Mouse (Mus musculus) testis, adult 2 months (tissue): ENCODE measurements around the gene Zbtb38. TPM values are rescaled to one million over a fixed set of nuclear protein-coding genes. Genes with fewer than 3 reads are reported as not detected.

ENCODE experiments used
- H3K27ac ChIP-seq: fragments of 200-500 bp; 2 replicates; pipeline ENCODE4 v1.5.1; 2012; ENCODE audit warnings: low read depth, low read length; ENCODE audit not compliant: control insufficient read depth, insufficient read depth
- H3K27me3 ChIP-seq: fragments of 200-500 bp; 2 replicates; pipeline ENCODE4 v1.6.1; 2012; ENCODE audit warnings: mild to moderate bottlenecking, low read length, moderate library complexity; ENCODE audit not compliant: control insufficient read depth, insufficient read depth
- H3K36me3 ChIP-seq: fragments of 200-500 bp; 2 replicates; pipeline ENCODE4 v1.6.1; 2012; ENCODE audit warnings: mild to moderate bottlenecking, low read length; ENCODE audit not compliant: control insufficient read depth, insufficient read depth
- H3K4me1 ChIP-seq: fragments of 200-500 bp; 2 replicates; pipeline ENCODE4 v1.6.1; 2012; ENCODE audit warnings: low read length; ENCODE audit not compliant: control insufficient read depth, insufficient read depth
- H3K4me3 ChIP-seq: fragments of 200-500 bp; 2 replicates; pipeline ENCODE4 v1.5.1; 2012; ENCODE audit warnings: low read depth, mild to moderate bottlenecking, low read length, moderate library complexity, mixed read lengths; ENCODE audit not compliant: control insufficient read depth
- CTCF ChIP-seq: fragments of 200-500 bp; IDR thresholded peaks from 2 replicates; pipeline ENCODE4 v1.5.1; 2012; ENCODE audit warnings: low read depth, mild to moderate bottlenecking, inconsistent platforms, low read length, moderate library complexity; ENCODE audit not compliant: control insufficient read depth, insufficient read depth, insufficient replicate concordance
- POLR2A ChIP-seq: fragments of 200-500 bp; IDR thresholded peaks from 2 replicates; pipeline ENCODE4 v1.6.1; 2012; ENCODE audit warnings: low read depth, mild to moderate bottlenecking, inconsistent platforms, low read length, moderate library complexity; ENCODE audit not compliant: control insufficient read depth
- polyA plus RNA-seq: library from polyadenylated mRNA; depleted of rRNA; stranded (reverse); fragments of >200 nt; gene quantifications from 2 replicates; pipeline ENCODE4 v1.2.3, GENCODE M21; 2012

The Zbtb38 gene
- polyA plus RNA-seq, 1 experiment: 2.4 TPM

- no peaks in the 10 kb centered on the region for H3K36me3 ChIP-seq
- no peak overlapping the region for H3K27ac ChIP-seq
- no peaks in the 10 kb centered on the region; the same call in 1 of the 2 replicates for H3K4me1 ChIP-seq
- H3K27me3 ChIP-seq: no peaks in the 10 kb centered on the region
- no peak for TF ChIP-seq CTCF
- TF ChIP-seq POLR2A: no peak
- H3K4me3 ChIP-seq: no peak overlapping the region
Observed at GRCm38 (mm10) chr9:96728338-96729162, 24.1 kb downstream of the Zbtb38 start.

GRCm38 (mm10) chr9:96727688-96728087 is 24.9 kb downstream of the Zbtb38 start:
- Histone ChIP-seq H3K4me1 (no peaks in the 10 kb centered on the region; the same call in 1 of the 2 replicates), H3K36me3 (no peaks in the 10 kb centered on the region), H3K27me3 (no peaks in the 10 kb centered on the region), H3K27ac (peak overlapping the region; percentile 64; the same call in 1 of the 2 replicates), H3K4me3 (no peak overlapping the region)
- TF ChIP-seq CTCF (no peak), POLR2A (no peak)

- H3K36me3 ChIP-seq: no peaks in the 10 kb centered on the region
- H3K27me3 ChIP-seq: no peaks in the 10 kb centered on the region
- no peaks in the 10 kb centered on the region; the same call in 1 of the 2 replicates for H3K4me1 ChIP-seq
- TF ChIP-seq CTCF: no peak
- no peak for TF ChIP-seq POLR2A
- 0 out of 2 replicates have a peak overlapping the region, but pooled peaks have one; percentile 29 for H3K27ac ChIP-seq
- H3K4me3 ChIP-seq: no peak overlapping the region
Observed at GRCm38 (mm10) chr9:96726336-96727131, 26.1 kb downstream of the Zbtb38 start.

GRCm38 (mm10) chr9:96725582-96726320 is 26.9 kb downstream of the Zbtb38 start:
- H3K4me3 ChIP-seq: no peak overlapping the region
- no peaks in the 10 kb centered on the region; the same call in 1 of the 2 replicates for H3K4me1 ChIP-seq

GRCm38 (mm10) chr9:96723650-96724049 is 29.0 kb downstream of the Zbtb38 start:
- no peak overlapping the region for H3K4me3 ChIP-seq
- H3K4me1 ChIP-seq: peaks cover 5% of the 10 kb centered on the region
- no peak for TF ChIP-seq CTCF
- no peak for TF ChIP-seq POLR2A
- no peaks in the 10 kb centered on the region for H3K36me3 ChIP-seq
- H3K27me3 ChIP-seq: no peaks in the 10 kb centered on the region
- H3K27ac ChIP-seq: no peak overlapping the region

More at GRCm38 (mm10) chr9:96725582-96726320, 26.9 kb downstream of the Zbtb38 start:
- Histone ChIP-seq H3K27me3 (no peaks in the 10 kb centered on the region), H3K36me3 (no peaks in the 10 kb centered on the region), H3K27ac (0 out of 2 replicates have a peak overlapping the region, but pooled peaks have one; percentile 13)
- TF ChIP-seq POLR2A (no peak), CTCF (no peak)

- H3K4me1 ChIP-seq: peaks cover 5% of the 10 kb centered on the region
Observed at GRCm38 (mm10) chr9:96721163-96721799, 31.4 kb downstream of the Zbtb38 start.

More at GRCm38 (mm10) chr9:96721163-96721799, 31.4 kb downstream of the Zbtb38 start:
- TF ChIP-seq CTCF: no peak
- TF ChIP-seq POLR2A: no peak
- Histone ChIP-seq H3K36me3 (no peaks in the 10 kb centered on the region), H3K27ac (no peak overlapping the region), H3K27me3 (no peaks in the 10 kb centered on the region), H3K4me3 (no peak overlapping the region)
